Mouse (Mus musculus) intestine, embryonic 16.5 days (tissue): ENCODE data around the gene Kcnk15. TPM values are rescaled to one million over a fixed set of nuclear protein-coding genes. Genes with fewer than 3 reads are reported as not detected.

ENCODE experiments used
- ATAC-seq: fragments of 200-750 bp; cut with Nextera tagmentation; 2 replicates; pipeline ENCODE4 v1.8.0; 2017; ENCODE audit warnings: moderate TSS enrichment, moderate library complexity
- H3K27ac ChIP-seq: fragments of 300-500 bp; sonication (generic); 2 replicates; pipeline ENCODE4 v1.5.1; 2014; ENCODE audit warnings: mild to moderate bottlenecking, low read length
- H3K27me3 ChIP-seq: fragments of 300-500 bp; sonication (generic); replicated peaks from 2 replicates; pipeline ENCODE4 v1.6.1; 2014; ENCODE audit warnings: low read length, control low read depth, mixed read lengths; ENCODE audit not compliant: control insufficient read depth, insufficient read depth
- H3K36me3 ChIP-seq: fragments of 300-500 bp; sonication (generic); 2 replicates; pipeline ENCODE4 v1.6.1; 2014; ENCODE audit warnings: low read length, control low read depth; ENCODE audit not compliant: control insufficient read depth, insufficient read depth
- H3K4me1 ChIP-seq: fragments of 300-500 bp; sonication (generic); 2 replicates; pipeline ENCODE4 v1.6.1; 2014; ENCODE audit warnings: low read length, control low read depth, mixed read lengths; ENCODE audit not compliant: control insufficient read depth, insufficient read depth
- H3K4me2 ChIP-seq: fragments of 300-500 bp; sonication (generic); 2 replicates; pipeline ENCODE4 v1.6.1; 2014; ENCODE audit warnings: low read depth, low read length, control low read depth
- H3K4me3 ChIP-seq: fragments of 300-500 bp; sonication (generic); 2 replicates; pipeline ENCODE4 v1.5.1; 2014; ENCODE audit warnings: mild to moderate bottlenecking, low read length
- H3K9ac ChIP-seq: fragments of 300-500 bp; sonication (generic); 2 replicates; pipeline ENCODE4 v1.6.1; 2014; ENCODE audit warnings: low read depth, low read length
- H3K9me3 ChIP-seq: fragments of 300-500 bp; sonication (generic); 2 replicates; pipeline ENCODE4 v1.6.1; 2016; ENCODE audit warnings: low read length, control low read depth; ENCODE audit not compliant: control insufficient read depth
- WGBS: fragments of 180-500 bp; shearing (Covaris S2); extraction: QIAGEN DNeasy Blood & Tissue Kit; methylation state at CpG from one replicate; pipeline ENCODE4 v1.1.7; 2014; 5-methylcytosine and 5-hydroxymethylcytosine counted together
- polyA plus RNA-seq: library from polyadenylated mRNA; unstranded; fragments of >200 nt; fragmentation: Nextera tagmentation; extraction: Ambion mirVana; gene quantifications from 2 replicates; pipeline ENCODE4 v1.2.1, GENCODE M21; 2015

Kcnk15 gene
- polyA plus RNA-seq, result not detected in 2 replicates

GRCm38 (mm10) chr2:163853461-163853901, at the start of gene Kcnk15:
TSS of gene Kcnk15 (plus strand) at chr2:163853651.
- ATAC-seq, result no peak
- peak within 1 kb of the TSS; percentile 19 for H3K4me2 ChIP-seq
- no peak within 1 kb of the TSS for H3K9ac ChIP-seq
- H3K27me3 ChIP-seq, result peaks cover 59% of the 10 kb centered on the region
- no peak within 1 kb of the TSS for H3K27ac ChIP-seq
- H3K4me1 ChIP-seq, result no peaks in the 10 kb centered on the region; the same call in 1 of the 2 replicates
- H3K4me3 ChIP-seq, result peak within 1 kb of the TSS; percentile 25
- H3K9me3 ChIP-seq, result no peaks in the 10 kb centered on the region
- 1% methylated on average over 38 of the region's 38 CpGs for WGBS
- no peaks in the 10 kb centered on the region for H3K36me3 ChIP-seq

DNA sequence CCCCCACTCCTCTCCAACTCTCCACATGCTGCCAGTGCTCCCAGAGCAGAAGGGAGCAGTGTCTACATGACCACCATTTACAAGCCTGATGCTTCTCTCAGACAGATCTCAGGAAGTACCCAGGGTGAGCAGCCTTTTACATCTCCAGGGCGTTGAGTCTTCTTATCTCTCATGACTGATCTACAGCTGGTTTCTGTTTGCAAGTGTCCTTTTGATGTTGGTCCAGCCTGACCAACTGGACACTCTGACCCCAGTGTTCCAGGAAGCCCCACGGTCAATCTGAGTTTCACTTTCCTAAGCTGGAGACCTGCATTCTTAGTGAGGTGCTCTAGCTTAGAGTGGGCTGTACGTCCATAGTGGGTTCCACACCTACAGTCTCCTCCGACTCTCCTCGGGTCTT, 49.6 kb upstream of the Kcnk15 start:
- no peaks in the 10 kb centered on the region for H3K9me3 ChIP-seq
- no peak overlapping the region for H3K27ac ChIP-seq
- H3K4me3 ChIP-seq, result no peak overlapping the region
- H3K9ac ChIP-seq, result no peak overlapping the region
- no peak overlapping the region for H3K4me2 ChIP-seq
- 68% methylated on average over 5 of the region's 5 CpGs for WGBS
- H3K4me1 ChIP-seq, result no peaks in the 10 kb centered on the region
- ATAC-seq, result no peak
- no peaks in the 10 kb centered on the region for H3K36me3 ChIP-seq
- no peaks in the 10 kb centered on the region for H3K27me3 ChIP-seq

DNA sequence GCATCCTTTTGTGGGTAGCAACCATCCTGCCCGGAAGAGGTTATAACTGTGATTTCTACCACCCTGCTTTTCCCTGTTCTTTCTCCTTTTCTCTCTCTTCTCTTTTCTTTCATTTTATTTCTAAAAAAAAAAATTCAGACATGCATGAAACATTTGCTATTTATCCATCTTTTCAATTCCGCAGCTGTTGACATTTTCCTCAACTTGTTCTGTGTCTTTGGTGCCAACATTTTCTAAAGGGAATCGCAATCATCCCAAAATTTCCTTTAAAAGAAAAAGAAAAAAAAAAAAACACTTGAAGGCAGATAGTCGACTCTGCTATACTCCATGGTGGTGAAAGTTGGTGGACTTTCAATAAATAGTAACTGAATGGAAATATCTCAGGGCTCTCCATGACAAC, 44.3 kb upstream of the Kcnk15 start:
- Histone ChIP-seq H3K27ac (no peak overlapping the region), H3K9ac (no peak overlapping the region), H3K4me3 (no peak overlapping the region), H3K4me1 (no peaks in the 10 kb centered on the region), H3K36me3 (no peaks in the 10 kb centered on the region), H3K27me3 (no peaks in the 10 kb centered on the region), H3K4me2 (no peak overlapping the region), H3K9me3 (no peaks in the 10 kb centered on the region)
- ATAC-seq, result no peak
- WGBS, result 91% methylated on average over 4 of the region's 4 CpGs

- Histone ChIP-seq H3K4me1 (no peaks in the 10 kb centered on the region), H3K9me3 (no peaks in the 10 kb centered on the region), H3K4me2 (no peak overlapping the region), H3K9ac (no peak overlapping the region), H3K36me3 (no peaks in the 10 kb centered on the region), H3K4me3 (no peak overlapping the region), H3K27me3 (no peaks in the 10 kb centered on the region), H3K27ac (no peak overlapping the region)
- WGBS, result 46% methylated on average over 7 of the region's 7 CpGs
- no peak for ATAC-seq
These were observed 43.7 kb upstream of the Kcnk15 start for GRCm38 (mm10) chr2:163809704-163810103.

DNA sequence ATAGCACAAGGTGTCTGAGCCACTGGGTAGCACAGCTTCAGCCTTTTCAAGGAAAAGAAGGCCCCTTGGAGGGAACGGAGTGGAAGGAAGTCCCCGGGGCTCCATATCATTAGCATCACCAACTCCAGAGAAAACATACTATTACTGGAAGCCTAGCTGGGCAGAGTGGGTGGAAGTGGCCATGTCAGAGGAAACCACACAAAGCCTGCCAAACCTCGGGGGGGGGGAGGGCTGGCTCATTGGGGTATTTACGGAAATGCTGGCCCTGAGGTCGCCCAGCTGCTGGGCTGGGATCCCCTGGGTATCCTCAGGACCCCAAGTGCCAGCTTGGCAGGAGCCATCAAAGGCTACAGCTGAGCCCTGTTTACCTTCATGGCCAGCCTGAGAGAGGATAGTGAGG, 40.4 kb upstream of the Kcnk15 start:
- H3K27ac ChIP-seq, result no peak overlapping the region
- H3K4me3 ChIP-seq, result no peak overlapping the region
- no peaks in the 10 kb centered on the region for H3K36me3 ChIP-seq
- H3K9me3 ChIP-seq, result no peaks in the 10 kb centered on the region
- H3K4me2 ChIP-seq, result no peak overlapping the region
- 69% methylated on average over 5 of the region's 5 CpGs for WGBS
- no peaks in the 10 kb centered on the region for H3K27me3 ChIP-seq
- H3K9ac ChIP-seq, result no peak overlapping the region
- H3K4me1 ChIP-seq, result no peaks in the 10 kb centered on the region
- ATAC-seq, result no peak

GRCm38 (mm10) chr2:163814739-163815465, 38.5 kb upstream of the Kcnk15 start:
- Histone ChIP-seq H3K4me2 (no peak overlapping the region), H3K36me3 (no peaks in the 10 kb centered on the region), H3K9ac (no peak overlapping the region), H3K4me3 (no peak overlapping the region), H3K9me3 (no peaks in the 10 kb centered on the region), H3K27me3 (no peaks in the 10 kb centered on the region), H3K27ac (no peak overlapping the region), H3K4me1 (no peaks in the 10 kb centered on the region)
- no peak for ATAC-seq
- WGBS, result 88% methylated on average over 9 of the region's 9 CpGs

GRCm38 (mm10) chr2:163820607-163821006, 32.8 kb upstream of the Kcnk15 start, which contains the start of gene Ccn5:
TSS of gene Ccn5 (plus strand) at chr2:163820861.
- ATAC-seq, result no peak

GRCm38 (mm10) chr2:163823248-163823647, 30.2 kb upstream of the Kcnk15 start:
- WGBS, result 5% methylated on average over 4 of the region's 4 CpGs
- no peak for ATAC-seq
- H3K4me2 ChIP-seq, result 0 out of 2 replicates have a peak overlapping the region, but pooled peaks have one; percentile 29
- H3K36me3 ChIP-seq, result no peaks in the 10 kb centered on the region
- no peaks in the 10 kb centered on the region for H3K4me1 ChIP-seq
- no peaks in the 10 kb centered on the region for H3K9me3 ChIP-seq
- no peak overlapping the region for H3K27ac ChIP-seq
- no peak overlapping the region for H3K4me3 ChIP-seq
- H3K27me3 ChIP-seq, result no peaks in the 10 kb centered on the region
- H3K9ac ChIP-seq, result no peak overlapping the region

More at GRCm38 (mm10) chr2:163820607-163821006, 32.8 kb upstream of the Kcnk15 start, which contains the start of gene Ccn5:
- Histone ChIP-seq H3K27me3 (no peaks in the 10 kb centered on the region), H3K4me1 (no peaks in the 10 kb centered on the region), H3K4me3 (no peak within 1 kb of the TSS), H3K4me2 (no peak within 1 kb of the TSS), H3K9ac (no peak within 1 kb of the TSS), H3K9me3 (no peaks in the 10 kb centered on the region), H3K36me3 (no peaks in the 10 kb centered on the region), H3K27ac (no peak within 1 kb of the TSS)
- 76% methylated on average over 4 of the region's 4 CpGs for WGBS

DNA sequence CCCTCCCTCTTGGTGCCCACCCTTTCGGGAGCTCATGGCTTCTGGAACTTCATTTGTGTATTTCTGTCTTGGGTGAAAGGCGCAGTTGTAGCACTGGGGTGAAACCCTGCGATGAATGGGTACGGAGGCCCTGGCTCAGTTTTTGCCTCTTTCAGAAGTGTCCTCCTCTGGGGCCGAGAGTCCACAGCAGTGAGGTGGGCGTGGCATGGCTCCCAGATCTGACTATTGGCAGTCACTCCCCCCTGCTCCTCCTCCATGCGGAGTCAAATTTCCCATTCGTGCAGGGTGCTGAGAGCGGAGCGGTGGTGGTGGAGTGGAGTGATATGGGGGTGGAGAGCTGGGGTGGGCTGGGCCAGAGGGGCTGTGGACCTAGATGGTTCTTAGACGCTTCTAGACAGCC, 29.7 kb upstream of the Kcnk15 start:
- H3K9me3 ChIP-seq, result no peaks in the 10 kb centered on the region
- ATAC-seq, result peak; percentile 67
- no peak overlapping the region for H3K27ac ChIP-seq
- no peak overlapping the region; the same call in 1 of the 2 replicates for H3K4me3 ChIP-seq
- H3K36me3 ChIP-seq, result no peaks in the 10 kb centered on the region
- no peak overlapping the region for H3K9ac ChIP-seq
- 24% methylated on average over 11 of the region's 11 CpGs for WGBS
- peak overlapping the region; percentile 29 for H3K4me2 ChIP-seq
- no peaks in the 10 kb centered on the region for H3K4me1 ChIP-seq
- H3K27me3 ChIP-seq, result no peaks in the 10 kb centered on the region
